Mouse (Mus musculus): ENCODE data around the gene Znrf1.
"Not testable (repeated sequence)": the region's sequence is repeated elsewhere in the genome, so short reads cannot be mapped to it uniquely, and the experiment has no call there.

The Znrf1 gene

DNA sequence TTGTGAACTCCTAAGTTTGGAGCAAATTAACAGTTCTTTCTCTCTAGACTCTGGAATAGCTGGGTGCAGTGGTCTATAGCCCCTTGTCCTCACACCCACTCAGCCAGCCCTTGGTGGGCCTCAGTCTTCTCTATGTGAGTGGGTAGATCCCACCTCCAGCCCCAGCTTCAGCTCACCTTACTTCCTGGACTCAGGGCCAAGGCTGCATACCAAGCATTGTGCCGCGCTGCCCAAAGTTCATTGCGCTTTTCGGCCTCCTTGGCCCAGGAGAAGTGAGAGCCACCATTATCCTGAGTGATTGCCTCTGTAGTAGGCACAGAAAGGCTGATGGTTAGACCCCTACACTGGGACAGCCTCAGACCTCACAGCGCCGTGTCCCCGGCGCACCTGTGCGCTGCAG is 92.0 kb downstream of the Znrf1 start:
- DNase-seq (ENCODE audit: extremely low spot score, low spot score) = no peak

DNA sequence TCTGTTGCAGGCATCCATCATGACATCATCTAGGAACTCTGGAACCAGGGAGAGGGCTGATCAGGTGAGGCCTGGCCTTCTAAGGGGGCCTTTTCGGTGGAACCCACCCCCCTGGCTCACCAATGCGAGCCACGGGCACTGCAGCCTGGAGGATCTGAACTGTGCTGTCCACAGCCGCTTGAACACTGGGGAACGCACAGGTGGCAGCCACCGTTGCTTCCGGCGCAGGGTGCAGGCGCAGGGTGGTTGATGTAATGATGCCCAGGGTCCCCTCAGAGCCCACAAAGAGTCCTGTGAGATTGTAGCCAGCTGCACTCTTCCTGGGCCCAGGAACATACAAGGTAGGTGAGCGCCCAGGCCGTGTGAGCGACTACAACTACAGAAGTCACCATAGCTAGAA is 92.5 kb downstream of the Znrf1 start:
- no peak for DNase-seq (ENCODE audit: extremely low spot score, low spot score)

DNA sequence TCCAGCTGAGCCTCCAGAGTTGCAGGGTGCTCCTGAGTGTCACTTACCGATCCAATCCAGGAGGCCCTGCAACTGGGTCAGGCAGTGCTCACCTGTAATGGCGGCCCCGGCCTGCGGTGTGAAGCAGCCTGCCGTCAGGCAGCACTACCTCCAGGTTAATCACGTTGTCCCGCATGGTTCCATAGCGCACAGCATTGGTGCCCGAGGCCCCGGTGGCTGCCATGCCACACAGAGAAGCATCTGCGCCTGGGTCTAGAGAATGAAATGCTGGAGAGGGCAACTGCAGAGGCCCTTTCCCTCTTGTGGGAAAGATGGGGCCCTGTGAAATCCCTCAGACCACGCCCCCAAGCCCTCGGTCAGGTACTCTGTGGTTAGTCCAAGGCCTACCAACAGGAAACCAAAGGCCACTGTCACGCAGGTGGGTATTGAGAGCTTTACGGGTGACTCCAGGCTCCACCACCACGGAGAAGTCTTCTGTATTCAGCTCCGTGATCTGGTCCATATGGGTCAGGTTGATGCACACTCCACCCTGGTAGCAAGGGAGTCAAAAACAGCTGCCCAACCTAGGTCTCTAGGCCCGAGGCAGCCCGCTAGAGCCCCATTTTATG is 93.1 kb downstream of the Znrf1 start:
- no peak for DNase-seq (ENCODE audit: extremely low spot score, low spot score)

DNA sequence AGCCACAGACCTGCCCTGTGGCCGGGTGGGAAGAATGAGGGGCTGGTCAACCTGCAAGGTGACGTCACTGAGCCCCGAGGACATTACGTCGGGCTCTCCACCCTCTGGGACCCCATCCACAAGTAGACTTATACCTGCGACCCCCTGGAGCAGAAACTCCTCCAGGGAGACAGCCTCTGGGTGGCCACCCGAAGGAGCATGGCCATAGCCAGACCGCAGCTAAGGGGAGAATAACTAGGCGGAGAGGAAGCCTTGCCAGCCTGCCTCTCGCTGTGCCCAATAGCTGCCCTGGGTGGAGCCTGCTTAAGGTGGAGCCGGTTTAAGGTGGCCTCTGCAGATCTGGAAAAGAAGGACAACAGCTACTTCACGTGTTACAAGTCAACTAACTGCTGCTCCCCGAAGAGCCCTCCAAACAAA is 94.2 kb downstream of the Znrf1 start, which contains the start of gene Ldhd:
Ldhd (minus strand) TSS at position 270 of the 417 bp plus-strand sequence.
- no peak for DNase-seq (ENCODE audit: extremely low spot score, low spot score)

DNA sequence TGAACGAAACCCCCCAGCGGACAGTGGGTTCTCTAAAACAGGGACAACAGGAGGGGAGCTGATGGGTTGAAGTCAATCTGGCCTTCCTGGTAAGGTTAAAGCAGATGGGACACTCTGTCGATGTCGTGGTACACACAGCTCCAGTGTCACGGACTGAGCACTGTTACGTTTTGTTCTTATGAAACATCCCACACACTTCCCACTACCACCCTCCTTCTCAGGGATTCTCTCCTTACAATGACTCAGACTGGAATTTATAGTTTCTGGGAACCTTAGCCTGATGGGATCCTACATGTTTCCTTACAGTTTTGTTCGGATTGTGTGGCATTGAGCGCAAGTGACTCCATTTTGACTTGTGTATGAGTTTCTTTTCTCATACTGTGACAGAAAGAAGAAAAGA is 95.7 kb downstream of the Znrf1 start:
- no peak for DNase-seq (ENCODE audit: extremely low spot score, low spot score)

DNA sequence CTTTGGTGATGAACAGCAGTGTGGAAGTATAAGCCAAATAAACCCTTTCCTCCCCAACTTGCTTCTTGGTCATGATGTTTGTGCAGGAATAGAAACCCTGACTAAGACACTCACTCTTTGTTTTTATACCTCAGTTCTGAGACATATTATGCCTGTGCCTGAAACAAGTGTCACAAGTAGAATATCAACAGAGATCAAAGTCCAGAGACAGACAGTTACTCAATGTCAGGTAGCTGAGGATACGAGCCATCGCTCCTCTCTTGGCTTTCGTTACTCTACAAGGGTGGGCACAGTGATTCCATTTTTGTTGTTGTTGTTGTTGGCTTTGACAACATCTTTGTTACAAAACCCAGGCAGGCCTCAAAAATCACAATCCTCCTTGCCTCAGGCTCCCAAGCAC is 97.1 kb downstream of the Znrf1 start:
- DNase-seq (ENCODE audit: extremely low spot score, low spot score) = no peak

DNA sequence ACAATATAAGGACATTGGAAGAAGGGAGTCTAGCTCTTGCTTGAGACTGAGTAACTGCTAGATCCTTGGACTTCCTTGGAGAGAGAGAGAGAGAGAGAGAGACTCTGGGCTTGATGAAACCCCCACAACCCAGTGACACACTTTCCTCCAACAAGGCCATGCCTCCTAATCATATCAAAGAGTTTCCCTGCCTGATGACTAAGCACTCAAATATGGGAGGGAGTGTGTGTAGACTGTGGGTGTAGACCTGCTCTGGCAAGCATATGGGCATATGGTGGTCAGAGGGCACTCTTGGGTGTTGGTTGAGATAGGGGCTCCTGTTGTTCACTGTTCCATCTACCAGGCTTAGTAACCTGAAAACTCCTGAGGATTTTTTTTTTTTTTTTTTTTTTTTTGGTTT is 102.2 kb downstream of the Znrf1 start:
- DNase-seq (ENCODE audit: extremely low spot score, low spot score) = no peak

DNA sequence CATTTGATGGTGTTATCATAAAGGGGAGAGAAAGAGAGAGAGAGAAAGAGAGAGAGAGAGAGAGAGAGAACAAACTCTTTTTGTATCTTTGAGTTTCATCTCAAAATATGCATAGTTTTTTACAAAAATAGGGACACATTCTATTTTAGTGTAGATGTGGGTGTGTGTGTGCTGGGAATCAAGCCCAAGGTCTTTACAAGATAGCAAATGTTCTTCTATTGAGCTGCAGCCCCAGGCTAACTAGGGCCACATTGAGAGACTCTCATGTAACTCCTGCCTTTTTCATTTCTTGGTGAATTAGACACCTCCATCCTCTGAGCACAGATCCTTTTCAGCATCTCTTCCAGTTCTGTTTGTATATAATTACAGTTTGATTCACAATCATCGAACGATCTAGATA is 105.2 kb downstream of the Znrf1 start:
- DNase-seq (ENCODE audit: extremely low spot score, low spot score) = no peak

DNA sequence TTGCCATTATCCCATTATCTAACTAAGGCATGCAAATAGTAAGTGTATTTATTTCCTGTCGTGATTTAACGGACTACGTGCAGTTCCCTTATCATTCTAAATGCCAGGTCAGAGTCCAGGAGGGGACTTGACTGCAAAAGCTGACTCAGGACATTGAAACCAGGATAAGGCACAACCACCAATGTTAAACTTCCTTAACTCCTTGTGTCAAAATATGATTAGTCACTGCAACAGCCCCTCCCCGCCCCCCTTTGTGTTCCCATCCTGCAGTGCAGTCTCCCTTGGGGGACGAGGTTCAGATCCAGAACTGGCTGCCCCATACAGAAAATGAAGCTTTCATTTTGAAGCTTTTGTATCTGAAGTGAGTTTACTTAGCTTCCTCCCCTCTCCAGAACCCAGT is 106.6 kb downstream of the Znrf1 start:
- no peak for DNase-seq (ENCODE audit: extremely low spot score, low spot score)

DNA sequence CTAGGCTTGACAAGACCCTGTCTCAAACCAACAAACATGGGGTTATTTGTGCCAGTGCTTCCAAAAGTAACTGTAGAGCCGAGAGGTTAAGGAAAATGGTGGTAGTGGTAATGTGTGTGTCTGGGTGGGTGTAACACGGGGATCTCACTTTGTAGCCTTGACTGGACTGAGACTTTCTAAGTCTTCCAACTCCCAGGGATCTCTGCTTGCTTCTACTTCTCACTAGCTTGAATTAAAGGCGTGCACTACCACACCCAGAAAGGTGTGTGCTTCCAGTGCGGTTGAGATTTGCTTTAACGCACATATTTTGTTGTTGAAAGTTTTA is 107.0 kb downstream of the Znrf1 start:
- no peak for DNase-seq (ENCODE audit: extremely low spot score, low spot score)

DNA sequence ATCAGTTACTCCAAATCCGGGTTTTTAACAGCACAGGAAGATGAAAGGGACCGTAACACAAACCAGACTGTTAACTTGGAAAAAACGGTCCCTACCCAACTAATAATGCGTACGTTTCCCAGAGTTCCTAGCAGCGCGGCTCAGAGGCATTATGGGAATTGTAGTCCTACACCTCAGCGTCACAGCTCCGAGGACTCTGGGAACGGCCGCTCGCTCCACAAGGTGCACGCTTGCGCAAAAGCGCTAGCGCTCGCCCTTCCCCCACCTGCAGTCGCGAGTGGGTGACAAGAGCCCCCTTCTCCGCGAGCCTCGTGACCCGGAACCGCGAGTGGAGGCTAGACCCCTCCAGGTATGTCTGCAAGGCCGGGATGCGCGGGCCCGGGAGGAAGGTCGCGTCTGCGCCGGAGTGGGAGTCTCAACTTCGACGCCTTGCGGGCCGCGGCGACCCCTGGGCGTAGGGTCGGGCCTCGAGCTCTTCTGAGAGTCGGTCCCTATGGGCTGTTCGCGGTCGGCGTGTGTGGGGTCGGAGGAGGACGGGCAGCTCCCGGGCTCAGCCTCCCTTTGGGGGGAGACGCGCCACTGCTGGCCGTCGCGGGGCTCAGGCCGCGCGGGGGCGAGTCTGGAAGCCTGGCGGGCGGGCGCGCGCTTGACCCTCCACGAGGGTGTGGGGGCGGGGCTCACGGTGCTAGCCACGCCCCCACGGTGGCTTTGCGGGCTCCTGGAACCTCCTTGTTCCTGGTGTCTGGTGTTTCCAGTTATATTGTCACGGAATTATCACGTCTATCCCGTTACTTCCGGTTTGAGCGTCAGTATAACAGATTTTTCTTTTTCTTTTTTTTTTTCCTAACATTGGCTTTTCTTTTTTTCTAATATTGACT is 107.6 kb downstream of the Znrf1 start, which contains the start of gene Zfp1:
Zfp1 (plus strand) TSS at position 138 of the 878 bp plus-strand sequence.
- peak; percentile 91 for DNase-seq (ENCODE audit: extremely low spot score, low spot score)

DNA sequence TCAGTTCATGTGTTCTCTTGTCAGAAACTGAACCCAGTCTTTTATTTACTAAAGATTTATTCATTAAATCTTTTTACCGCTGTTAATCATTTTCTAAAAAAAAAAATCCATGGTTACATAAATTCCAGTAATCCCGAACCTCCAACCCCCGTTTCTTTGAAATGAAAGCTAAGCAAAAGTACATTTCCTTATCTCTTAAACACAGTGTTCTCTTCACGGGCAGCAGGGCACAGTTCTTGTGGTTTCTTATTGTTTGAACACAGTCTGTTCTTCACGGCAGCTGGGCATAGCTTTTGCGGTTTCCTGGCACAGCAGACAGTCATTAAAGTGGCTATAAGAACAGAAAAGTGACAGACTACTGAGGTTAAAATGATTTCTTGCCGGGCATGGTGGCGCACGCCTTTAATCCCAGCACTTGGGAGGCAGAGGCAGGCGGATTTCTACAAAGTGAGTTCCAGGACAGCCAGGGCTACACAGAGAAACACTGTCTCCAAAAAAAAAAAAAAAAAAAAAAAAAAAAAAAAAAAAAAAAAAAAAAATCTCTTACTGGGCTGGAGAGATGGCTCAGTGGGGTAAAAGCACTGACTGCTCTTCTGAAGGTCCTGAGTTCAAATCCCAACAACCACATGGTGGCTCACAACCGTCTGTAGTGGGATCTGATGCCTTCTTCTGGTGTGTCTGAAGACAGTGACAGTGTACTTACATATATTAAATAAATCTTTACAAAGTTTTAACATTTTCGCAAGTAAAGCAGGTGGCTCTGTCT is 108.6 kb downstream of the Znrf1 start:
- not testable (repeated sequence) for DNase-seq (ENCODE audit: extremely low spot score, low spot score)

DNA sequence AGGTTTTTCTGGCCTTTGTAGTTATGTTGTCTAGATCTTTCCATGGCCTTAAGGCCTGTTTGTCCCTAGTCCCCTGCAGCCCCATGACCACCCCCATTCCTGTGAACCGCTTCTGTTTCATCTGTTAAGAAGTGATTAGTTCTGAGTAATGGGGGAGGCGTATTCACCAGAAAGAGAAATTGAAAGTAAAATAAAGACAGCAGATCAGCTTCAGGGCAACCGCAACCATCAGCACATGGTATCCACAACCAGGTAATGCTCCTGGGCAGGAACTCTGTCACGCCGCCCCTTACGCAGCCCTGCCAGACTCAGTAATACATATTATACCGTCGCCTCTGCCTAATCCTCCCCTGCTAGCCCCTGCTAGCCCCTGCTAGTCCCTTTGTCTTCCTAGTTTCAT is 109.8 kb downstream of the Znrf1 start:
- DNase-seq (ENCODE audit: extremely low spot score, low spot score) = no peak

DNA sequence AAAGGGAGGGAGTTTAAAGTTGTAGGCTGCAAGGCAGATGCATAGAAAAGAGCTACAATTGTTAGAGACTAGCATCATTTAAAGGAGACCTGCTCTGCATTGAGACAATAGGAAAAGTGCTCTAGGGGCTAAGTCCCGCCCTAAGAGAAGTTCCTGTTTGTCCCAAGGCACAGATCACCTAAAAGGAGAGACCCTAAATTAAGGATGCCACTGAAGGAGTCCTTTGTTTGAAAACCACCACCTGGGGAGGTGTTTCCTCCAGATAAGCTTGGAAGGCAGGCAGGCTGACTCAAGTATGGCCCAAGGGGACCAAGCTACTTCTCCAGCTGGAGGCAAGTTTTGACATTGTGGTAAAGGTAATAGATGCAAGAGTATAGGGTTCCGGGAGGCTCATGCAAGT is 112.9 kb downstream of the Znrf1 start:
- DNase-seq (ENCODE audit: extremely low spot score, low spot score) = no peak

DNA sequence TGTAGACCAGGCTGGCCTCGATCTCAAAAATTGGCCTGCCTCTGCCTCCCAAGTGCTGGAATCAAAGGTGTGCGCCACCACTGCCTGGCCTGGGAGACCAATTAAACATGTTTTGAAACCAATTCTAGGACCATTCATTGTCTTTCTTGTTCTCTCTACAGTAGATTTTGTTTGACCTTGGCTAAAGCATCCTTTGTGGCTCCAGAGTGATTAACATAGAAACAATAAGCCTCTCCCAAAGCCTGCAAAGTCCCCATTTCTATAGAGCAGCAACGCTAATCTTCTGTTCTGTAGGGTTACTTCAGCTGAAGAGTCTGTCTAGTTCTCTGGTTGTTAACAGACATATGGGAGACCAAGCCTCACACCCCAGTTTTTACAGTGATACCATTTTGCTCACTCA is 114.8 kb downstream of the Znrf1 start:
- no peak for DNase-seq (ENCODE audit: extremely low spot score, low spot score)

DNA sequence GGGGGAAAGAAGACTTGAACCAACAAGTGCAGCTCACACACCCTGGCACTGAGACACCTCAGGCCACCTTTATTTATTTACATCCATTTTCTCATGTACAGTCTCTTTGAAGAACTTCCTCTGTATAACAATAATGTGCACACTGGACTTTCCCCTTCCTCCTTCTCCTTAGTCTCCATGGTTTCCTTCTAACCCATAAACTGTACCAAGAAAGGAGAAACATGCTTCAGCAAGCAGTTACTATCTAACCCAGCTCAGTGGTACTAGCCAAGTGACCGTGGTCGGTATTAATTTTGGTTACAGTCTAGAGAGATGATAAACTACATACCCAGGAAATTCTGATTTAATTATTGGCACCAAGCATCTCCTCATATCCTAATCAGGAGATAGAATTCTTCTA is 117.6 kb downstream of the Znrf1 start:
- no peak for DNase-seq (ENCODE audit: extremely low spot score, low spot score)

DNA sequence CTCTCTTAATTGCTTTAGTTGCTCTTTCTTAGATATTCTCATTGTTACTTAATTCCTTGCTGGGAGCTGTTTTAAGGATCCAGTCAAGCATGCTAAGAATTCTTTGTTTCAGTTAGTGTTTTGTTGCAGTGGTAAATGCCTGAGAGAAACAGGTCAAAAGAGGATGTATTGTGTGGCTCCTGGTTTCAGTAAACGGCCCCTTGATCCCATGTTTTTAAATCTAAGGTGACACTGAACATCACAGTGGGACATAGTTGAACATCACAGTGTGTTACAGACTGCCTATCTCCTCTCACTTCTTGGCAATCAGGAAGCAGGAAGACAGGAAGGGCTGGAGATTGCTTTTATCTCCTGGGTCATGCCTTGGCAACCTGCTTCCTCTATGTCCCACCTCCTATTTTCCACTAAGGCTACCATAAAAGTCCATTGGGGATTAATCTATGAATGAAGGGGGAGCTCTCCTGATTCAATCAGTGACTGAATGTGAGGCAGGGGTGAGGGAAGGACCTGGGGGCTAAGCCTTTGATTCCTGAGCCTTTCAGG is 121.5 kb downstream of the Znrf1 start:
- DNase-seq (ENCODE audit: extremely low spot score, low spot score) = no peak

DNA sequence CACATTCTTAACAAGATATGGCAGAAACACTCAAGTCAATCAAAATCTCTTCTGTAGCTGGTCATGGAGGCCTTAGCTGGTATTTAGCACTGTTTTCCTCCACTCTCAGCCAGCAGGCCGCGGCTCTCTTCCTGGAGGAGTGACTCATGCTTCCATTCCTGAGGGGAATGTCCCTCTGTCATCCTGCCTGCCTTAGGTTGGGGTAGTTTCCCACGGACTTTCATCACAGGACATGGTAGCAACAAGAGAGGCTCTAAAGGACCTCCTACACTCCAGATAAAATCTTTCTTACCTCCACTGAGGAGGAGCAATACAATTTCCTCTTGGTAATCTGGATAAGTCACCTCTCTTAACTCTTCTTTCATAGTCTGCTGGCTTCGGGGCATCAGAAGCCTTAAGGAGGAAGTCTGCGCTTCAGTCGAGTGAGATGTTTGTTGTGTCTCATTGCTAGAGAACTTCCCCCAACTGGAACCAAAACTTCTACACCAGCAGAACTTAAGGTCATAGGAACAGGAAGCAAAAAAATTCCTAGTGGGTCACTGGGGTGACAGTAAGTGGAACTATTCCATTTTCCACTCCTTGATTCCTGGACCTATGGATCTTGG is 123.0 kb downstream of the Znrf1 start:
- no peak for DNase-seq (ENCODE audit: extremely low spot score, low spot score)

DNA sequence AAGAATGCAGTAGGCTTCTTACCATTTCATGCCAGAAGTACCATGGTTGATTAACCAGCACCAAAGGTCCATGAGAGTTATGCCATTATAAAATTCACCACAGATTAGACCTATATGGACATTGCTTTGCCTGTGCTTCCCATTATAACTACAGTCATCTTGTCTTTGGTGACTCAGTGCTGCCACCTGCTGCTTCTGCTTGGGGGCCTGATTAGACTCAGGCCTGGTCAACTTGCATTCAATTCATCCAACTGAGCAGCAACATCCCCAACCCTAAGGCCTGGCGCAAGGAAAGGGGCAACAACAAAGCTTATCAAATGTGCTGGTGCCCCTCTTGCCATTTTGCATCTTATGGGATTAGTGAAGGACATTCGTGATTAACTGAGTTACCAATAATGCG is 126.6 kb downstream of the Znrf1 start:
- peak; percentile 68 for DNase-seq (ENCODE audit: extremely low spot score, low spot score)

DNA sequence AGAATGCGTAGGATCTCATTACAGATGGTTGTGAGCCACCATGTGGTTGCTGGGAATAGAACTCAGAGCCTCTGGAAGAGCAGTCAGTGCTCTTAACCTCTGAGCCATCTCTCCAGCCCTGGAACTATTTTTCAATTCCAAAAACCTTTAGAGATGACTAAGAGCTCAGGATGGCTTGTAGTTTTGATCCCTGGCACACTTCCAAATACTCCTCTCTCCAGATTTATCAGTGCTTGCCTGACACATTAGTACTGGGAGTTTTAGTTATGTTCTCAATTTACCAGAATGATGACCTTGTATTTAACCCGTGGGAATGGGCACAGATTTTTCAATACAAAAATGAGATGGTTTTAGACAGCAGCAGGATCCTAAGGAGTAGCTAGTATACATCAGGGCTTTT is 130.9 kb downstream of the Znrf1 start:
- no peak for DNase-seq (ENCODE audit: extremely low spot score, low spot score)
